Comparison of ENCODE assay signal across 24 mouse cellular contexts in the genomic region with DNA sequence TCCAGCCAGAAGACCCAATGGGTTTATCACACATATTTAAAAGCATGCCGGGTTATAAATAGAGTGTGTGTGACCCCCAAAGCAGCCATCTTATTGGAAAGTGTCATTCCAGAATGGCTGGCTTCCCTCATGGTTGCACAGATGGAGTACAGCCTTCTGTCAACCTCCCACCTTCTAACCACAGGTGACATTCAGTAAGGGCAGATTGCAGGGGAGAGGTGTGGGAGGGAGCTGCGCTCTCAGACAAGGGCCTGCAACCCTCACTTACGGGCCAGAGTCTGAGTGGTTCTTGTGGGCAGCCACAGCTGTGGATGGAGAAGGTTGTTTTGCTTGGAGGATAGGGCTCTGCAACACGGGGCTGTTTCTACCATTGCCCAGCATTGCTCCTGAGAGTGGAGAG.
"Had no signal": no experiment of that assay in that cellular context is flagged by ENCODE, and none has a peak within 500 bp of the region (broad histone marks: within the 10 kb centered on the region; RNA-seq: fewer than 3 reads in every experiment).

No protein-coding gene starts in this region.

- H3K27me3 ChIP-seq: hindbrain, embryonic 13.5 days; hindbrain, embryonic 15.5 days; kidney, embryonic 15.5 days; limb, embryonic 13.5 days; limb, embryonic 15.5 days had no signal

- H3K4me3 ChIP-seq: heart, adult 2 months; heart, embryonic 13.5 days; heart, embryonic 15.5 days; hindbrain, embryonic 13.5 days; hindbrain, embryonic 15.5 days; kidney, embryonic 15.5 days; limb, embryonic 13.5 days; limb, embryonic 15.5 days; liver, embryonic 12.5 days had no signal

- H3K4me1 ChIP-seq: liver, embryonic 12.5 days had no signal

- DNase-seq: gastrocnemius, postnatal 14 days; gastrocnemius, postnatal 36 days; heart, adult 11 months; heart, adult 2 months; heart, postnatal 14 days; heart, postnatal 36 days; kidney, adult 11 months; kidney, adult 2 months; kidney, adult 9 months; kidney, postnatal 14 days; kidney, postnatal 36 days; layer of hippocampus, postnatal 36 days; left cerebral cortex, postnatal 4 days had no signal

- H3K27ac ChIP-seq: heart, adult 2 months; heart, embryonic 13.5 days; heart, embryonic 15.5 days; hindbrain, embryonic 13.5 days; hindbrain, embryonic 15.5 days; hindbrain, postnatal 0 days; kidney, embryonic 15.5 days; kidney, postnatal 0 days; limb, embryonic 13.5 days; limb, embryonic 15.5 days; liver, embryonic 12.5 days; liver, embryonic 14.5 days had no signal
